In genomic region chr2:7310840-7311182, GRCm38 (mm10) we compare ENCODE assay signal across 25 mouse cellular contexts.
DNase-seq lines count a peak whose midpoint lies in the region; ATAC-seq and TF ChIP-seq lines count a peak whose summit lies in the region.
"Had no signal": no experiment of that assay in that cellular context is flagged by ENCODE, and none has a peak within 500 bp of the region (broad histone marks: within the 10 kb centered on the region; RNA-seq: fewer than 3 reads in every experiment).

No protein-coding gene starts in this region.

- no peaks in the 10 kb centered on the region for H3K27me3 ChIP-seq in forebrain, embryonic 10.5 days (ENCODE audit: poor library complexity, severe bottlenecking)
- H3K27me3 ChIP-seq in forebrain, postnatal 0 days (ENCODE audit: insufficient read depth, low read length) = no peaks in the 10 kb centered on the region
- H3K27me3 ChIP-seq in forebrain, embryonic 12.5 days = no peaks in the 10 kb centered on the region
- H3K27me3 ChIP-seq: CH12.LX; embryonic facial prominence, embryonic 13.5 days; heart, embryonic 13.5 days; limb, embryonic 12.5 days; liver, embryonic 15.5 days; neural tube, embryonic 15.5 days had no signal

- DNase-seq in forebrain, embryonic 10.5 days (ENCODE audit: extremely low spot score, low spot score) = no peak
- DNase-seq in forebrain, postnatal 0 days = no peak
- DNase-seq in left cerebral cortex, adult 2 months (ENCODE audit: extremely low spot score in 1 of 2, low spot score in 2 of 2) = no peak
- no peak for DNase-seq in left cerebral cortex, postnatal 14 days (ENCODE audit: low spot score in 2 of 2)
- DNase-seq in thymus, adult 18-20 months = no peak
- DNase-seq in cerebellum, postnatal 36 days = no peak
- DNase-seq: adrenal gland, postnatal 14 days; cerebellum, adult 11-12 months; cerebellum, adult 9-11 months; gastrocnemius, postnatal 10 days; heart, postnatal 14 days; kidney, adult 2 months; kidney, postnatal 4 days; layer of hippocampus, adult 9-11 months; lung, embryonic 14.5 days; lung, postnatal 14 days had no signal

- peak overlapping the region; percentile 81 for H3K27ac ChIP-seq in forebrain, embryonic 10.5 days
- no peak overlapping the region for H3K27ac ChIP-seq in forebrain, postnatal 0 days (ENCODE audit: low read depth, low read length)
- peak overlapping the region; percentile 69; the same call in 1 of the 2 replicates for H3K27ac ChIP-seq in left cerebral cortex, adult 2 months
- H3K27ac ChIP-seq in forebrain, embryonic 12.5 days = 0 out of 2 replicates have a peak overlapping the region, but pooled peaks have one; percentile 32
- H3K27ac ChIP-seq in olfactory bulb, adult 2 months (ENCODE audit: insufficient read depth, low read depth, low read length) = peak overlapping the region; percentile 93; the same call in 1 of the 2 replicates
- H3K27ac ChIP-seq: embryonic facial prominence, embryonic 13.5 days; heart, embryonic 13.5 days; kidney, postnatal 0 days; limb, embryonic 12.5 days; liver, embryonic 15.5 days had no signal

- 52% methylated on average over 2 of the region's 2 CpGs for WGBS in forebrain, embryonic 10.5 days
- 21% methylated on average over 2 of the region's 2 CpGs for WGBS in forebrain, postnatal 0 days
- 27% methylated on average over 2 of the region's 2 CpGs for WGBS in forebrain, embryonic 12.5 days
- WGBS in olfactory bulb, adult 2 months = 39% methylated on average over 2 of the region's 2 CpGs

- H3K9me3 ChIP-seq in forebrain, embryonic 10.5 days = no peaks in the 10 kb centered on the region
- H3K9me3 ChIP-seq in forebrain, postnatal 0 days (ENCODE audit: low read length) = no peaks in the 10 kb centered on the region
- no peaks in the 10 kb centered on the region for H3K9me3 ChIP-seq in forebrain, embryonic 12.5 days
- H3K9me3 ChIP-seq: embryonic facial prominence, embryonic 13.5 days; heart, embryonic 13.5 days; limb, embryonic 12.5 days; liver, embryonic 15.5 days; neural tube, embryonic 15.5 days had no signal

- H3K36me3 ChIP-seq in forebrain, embryonic 10.5 days (replicated peaks) = no peaks in the 10 kb centered on the region
- H3K36me3 ChIP-seq in forebrain, postnatal 0 days (ENCODE audit: insufficient read depth) = no peaks in the 10 kb centered on the region
- no peaks in the 10 kb centered on the region for H3K36me3 ChIP-seq in forebrain, embryonic 12.5 days (replicated peaks)
- H3K36me3 ChIP-seq: embryonic facial prominence, embryonic 13.5 days; heart, embryonic 13.5 days; limb, embryonic 12.5 days; liver, embryonic 15.5 days; neural tube, embryonic 15.5 days had no signal

- TF ChIP-seq CTCF in forebrain, postnatal 0 days (IDR thresholded peaks at IDR 0.05; ENCODE audit: low read depth) = no peak
- TF ChIP-seq CTCF in left cerebral cortex, adult 2 months (IDR thresholded peaks at IDR 0.05) = no peak
- TF ChIP-seq CTCF in olfactory bulb, adult 2 months (IDR thresholded peaks at IDR 0.05; ENCODE audit: insufficient read depth, low read depth, low read length) = no peak

- intact Hi-C loops in left cerebral cortex, adult 2 months (cut with DNase I) = no loop called here
- intact Hi-C loops in left cerebral cortex, postnatal 14 days (cut with DNase I) = no loop called here

- H3K4me2 ChIP-seq in forebrain, postnatal 0 days (ENCODE audit: low read depth) = no peak overlapping the region
- H3K4me2 ChIP-seq in forebrain, embryonic 12.5 days = no peak overlapping the region
- H3K4me2 ChIP-seq: embryonic facial prominence, embryonic 13.5 days; heart, embryonic 13.5 days; limb, embryonic 12.5 days; liver, embryonic 15.5 days; lung, embryonic 14.5 days; neural tube, embryonic 15.5 days had no signal

- no peak overlapping the region for H3K4me3 ChIP-seq in forebrain, embryonic 10.5 days
- H3K4me3 ChIP-seq in forebrain, postnatal 0 days (ENCODE audit: low read depth, low read length) = no peak overlapping the region
- H3K4me3 ChIP-seq in left cerebral cortex, adult 2 months = no peak overlapping the region
- no peak overlapping the region for H3K4me3 ChIP-seq in forebrain, embryonic 12.5 days (replicated peaks)
- H3K4me3 ChIP-seq in olfactory bulb, adult 2 months (ENCODE audit: insufficient read depth, low read depth, low read length) = no peak overlapping the region
- H3K4me3 ChIP-seq: embryonic facial prominence, embryonic 13.5 days; heart, embryonic 13.5 days; limb, embryonic 12.5 days; liver, embryonic 15.5 days; neural tube, embryonic 15.5 days had no signal

- TF ChIP-seq POLR2A in olfactory bulb, adult 2 months (IDR thresholded peaks at IDR 0.05; ENCODE audit: insufficient read depth, low read depth, low read length) = no peak

- H3K9ac ChIP-seq in forebrain, postnatal 0 days = no peak overlapping the region
- H3K9ac ChIP-seq in forebrain, embryonic 12.5 days = no peak overlapping the region
- H3K9ac ChIP-seq: embryonic facial prominence, embryonic 13.5 days; heart, embryonic 13.5 days; limb, embryonic 12.5 days; liver, embryonic 15.5 days; lung, embryonic 14.5 days; neural tube, embryonic 15.5 days had no signal

- peaks cover 56% of the 10 kb centered on the region for H3K4me1 ChIP-seq in forebrain, embryonic 10.5 days
- peaks cover 15% of the 10 kb centered on the region for H3K4me1 ChIP-seq in forebrain, postnatal 0 days (ENCODE audit: insufficient read depth)
- peaks cover 44% of the 10 kb centered on the region for H3K4me1 ChIP-seq in forebrain, embryonic 12.5 days
- H3K4me1 ChIP-seq in olfactory bulb, adult 2 months (ENCODE audit: control insufficient read depth, insufficient read depth, low read length) = no peaks in the 10 kb centered on the region
- H3K4me1 ChIP-seq: embryonic facial prominence, embryonic 13.5 days; heart, embryonic 13.5 days; limb, embryonic 12.5 days; liver, embryonic 15.5 days had no signal

- no peak for ATAC-seq in forebrain, postnatal 0 days
- peak; percentile 13; the same call in 1 of the 2 replicates for ATAC-seq in forebrain, embryonic 12.5 days (ENCODE audit: low FRiP score)
